Mouse (Mus musculus) myocyte (in vitro differentiated cells): ENCODE data around the gene Hoxc5.

Experiments
- E2F4 ChIP-seq: IDR thresholded peaks from one replicate; pipeline ENCODE4 v1.6.1; 2011; ENCODE audit warnings: mild to moderate bottlenecking, control low read depth, moderate library complexity; ENCODE audit not compliant: insufficient read depth
- MAX ChIP-seq: IDR thresholded peaks from one replicate; pipeline ENCODE4 v1.6.1; 2011; ENCODE audit warnings: low read depth, mild to moderate bottlenecking, control low read depth
- MYOG ChIP-seq, 3 experiments: IDR thresholded peaks; one replicate each; pipeline ENCODE4 v1.6.1; 2011; ENCODE audit warnings: control low read depth in 2 of 3, low read depth in 2 of 3, mild to moderate bottlenecking in 2 of 3; ENCODE audit not compliant: insufficient read length in 2 of 3, control insufficient read depth in 1 of 3, insufficient read depth in 1 of 3
- POLR2A ChIP-seq: IDR thresholded peaks from one replicate; pipeline ENCODE4 v1.6.1; 2011; ENCODE audit warnings: low read depth, mild to moderate bottlenecking, control low read depth, moderate library complexity; ENCODE audit not compliant: insufficient read length
- POLR2AphosphoS2 ChIP-seq: IDR thresholded peaks from one replicate; pipeline ENCODE4 v1.6.1; 2011; ENCODE audit warnings: low read depth, control low read depth; ENCODE audit not compliant: insufficient read length
- TCF12 ChIP-seq: IDR thresholded peaks from one replicate; pipeline ENCODE4 v1.6.1; 2011; ENCODE audit warnings: mild to moderate bottlenecking, control low read depth; ENCODE audit not compliant: poor library complexity, insufficient read depth, severe bottlenecking
- USF1 ChIP-seq: IDR thresholded peaks from one replicate; pipeline ENCODE4 v1.6.1; 2011; ENCODE audit warnings: low read depth, mild to moderate bottlenecking, control low read depth, moderate library complexity

GRCm38 (mm10) chr15:103015406-103016166 is 48.3 kb downstream of the Hoxc5 start:
- TF ChIP-seq POLR2A (no peak), MYOG (IDR thresholded peaks at IDR 0.05; ENCODE audit: control insufficient read depth in 1 of 3, insufficient read depth in 1 of 3, insufficient read length in 2 of 3, low read depth in 2 of 3) (no peak), TCF12 (no peak), POLR2AphosphoS2 (no peak), E2F4 (no peak), USF1 (no peak), MAX (no peak)
